Mouse (Mus musculus) neural tube, embryonic 14.5 days (tissue): ENCODE results near the gene S100a11. TPM values are rescaled to one million over a fixed set of nuclear protein-coding genes. Genes with fewer than 3 reads are reported as not detected.
"Not testable (repeated sequence)": the region's sequence is repeated elsewhere in the genome, so short reads cannot be mapped to it uniquely, and the experiment has no call there.

ENCODE experiments used
- ATAC-seq: fragments of 200-750 bp; cut with Nextera tagmentation; 2 replicates; pipeline ENCODE4 v1.8.0; 2017; ENCODE audit warnings: low read depth, mild to moderate bottlenecking, moderate TSS enrichment, moderate library complexity
- H3K27ac ChIP-seq: fragments of 300-500 bp; sonication (generic); 2 replicates; pipeline ENCODE4 v1.5.1; 2014; ENCODE audit warnings: low read depth, mild to moderate bottlenecking, control low read depth, low read length, moderate library complexity, mixed read lengths
- H3K27me3 ChIP-seq: fragments of 300-500 bp; sonication (generic); 2 replicates; pipeline ENCODE4 v1.6.1; 2014; ENCODE audit warnings: low read length; ENCODE audit not compliant: control insufficient read depth, insufficient read depth
- H3K36me3 ChIP-seq: fragments of 300-500 bp; sonication (generic); 2 replicates; pipeline ENCODE4 v1.6.1; 2014; ENCODE audit warnings: low read length, mixed read lengths; ENCODE audit not compliant: control insufficient read depth, insufficient read depth
- H3K4me1 ChIP-seq: fragments of 300-500 bp; sonication (generic); 2 replicates; pipeline ENCODE4 v1.6.1; 2014; ENCODE audit warnings: low read length; ENCODE audit not compliant: control insufficient read depth, insufficient read depth
- H3K4me2 ChIP-seq: fragments of 300-500 bp; sonication (generic); 2 replicates; pipeline ENCODE4 v1.6.1; 2014; ENCODE audit warnings: mild to moderate bottlenecking, low read depth, low read length, control low read depth
- H3K4me3 ChIP-seq: fragments of 300-500 bp; sonication (generic); 2 replicates; pipeline ENCODE4 v1.5.1; 2014; ENCODE audit warnings: low read depth, low read length, control low read depth, mixed read lengths
- H3K9ac ChIP-seq: fragments of 300-500 bp; sonication (generic); replicated peaks from 2 replicates; pipeline ENCODE4 v1.6.1; 2014; ENCODE audit warnings: low read depth, mild to moderate bottlenecking, control low read depth, low read length, mixed read lengths
- H3K9me3 ChIP-seq: fragments of 300-500 bp; sonication (generic); 2 replicates; pipeline ENCODE4 v1.6.1; 2016; ENCODE audit warnings: low read length; ENCODE audit not compliant: control insufficient read depth
- WGBS: fragments of 180-500 bp; shearing (Covaris S2); extraction: QIAGEN DNeasy Blood & Tissue Kit; methylation state at CpG from one replicate; pipeline ENCODE4 v1.1.7; 2014; 5-methylcytosine and 5-hydroxymethylcytosine counted together
- polyA plus RNA-seq: library from polyadenylated mRNA; unstranded; fragments of >200 nt; fragmentation: Nextera tagmentation; extraction: Ambion mirVana; gene quantifications from 2 replicates; pipeline ENCODE4 v1.2.1, GENCODE M21; 2014

Gene S100a11
- 104 and 220 TPM in 2 replicates for polyA plus RNA-seq

- Histone ChIP-seq H3K27ac (no peak within 1 kb of the TSS), H3K4me3 (peak within 1 kb of the TSS; percentile 40), H3K27me3 (0 out of 2 replicates have a peak, but pooled peaks cover 4% of the 10 kb centered on the region), H3K4me2 (peak within 1 kb of the TSS; percentile 57), H3K9me3 (no peaks in the 10 kb centered on the region), H3K36me3 (no peaks in the 10 kb centered on the region), H3K9ac (peak within 1 kb of the TSS; percentile 47), H3K4me1 (0 out of 2 replicates have a peak, but pooled peaks cover 4% of the 10 kb centered on the region)
- peak; percentile 88; the same call in 1 of the 2 replicates for ATAC-seq
- WGBS: under 1% methylated on average over 38 of the region's 38 CpGs
These were observed at the start of gene S100a11 for GRCm38 (mm10) chr3:93520330-93521193. TSS of gene S100a11 (plus strand) at chr3:93520488.

- H3K27ac ChIP-seq: no peak overlapping the region
- no peak overlapping the region for H3K4me2 ChIP-seq
- 96% methylated on average over 1 of the region's 1 CpGs for WGBS
- H3K36me3 ChIP-seq: no peaks in the 10 kb centered on the region
- ATAC-seq: no peak
- H3K9ac ChIP-seq: no peak overlapping the region
- H3K27me3 ChIP-seq: no peaks in the 10 kb centered on the region
- no peak overlapping the region for H3K4me3 ChIP-seq
- no peaks in the 10 kb centered on the region for H3K4me1 ChIP-seq
- H3K9me3 ChIP-seq: no peaks in the 10 kb centered on the region
These were observed 40.2 kb upstream of the S100a11 start for GRCm38 (mm10) chr3:93480053-93480452.

DNA sequence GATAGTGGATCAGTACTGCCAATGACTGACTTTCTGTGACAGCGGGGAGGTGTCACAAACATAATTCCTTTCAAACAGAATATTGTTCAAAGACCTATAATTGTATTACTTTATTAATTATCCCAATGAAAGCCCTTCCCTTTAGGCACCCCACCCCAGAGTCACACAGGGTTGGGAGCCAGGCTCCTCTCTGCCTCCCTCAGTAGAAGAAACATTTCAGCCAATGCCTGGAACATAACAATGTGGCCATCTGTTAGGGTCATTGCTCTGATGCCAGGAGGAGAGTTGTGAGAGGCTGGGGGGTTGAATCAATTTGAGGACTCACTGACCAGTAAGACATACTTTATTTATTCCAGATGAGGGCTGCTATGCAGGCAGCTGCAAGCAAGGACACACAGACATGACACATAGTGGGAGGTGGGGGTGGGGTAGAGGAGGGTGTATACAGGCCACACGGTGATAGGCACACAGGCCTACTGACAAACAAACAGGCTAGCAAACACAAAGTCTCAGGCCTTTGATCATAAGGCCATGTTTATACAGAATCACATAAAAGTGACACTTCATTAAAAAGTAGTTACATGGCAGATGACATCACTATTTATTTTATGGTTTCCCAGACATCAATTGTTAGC, 38.2 kb upstream of the S100a11 start:
- H3K4me1 ChIP-seq: no peaks in the 10 kb centered on the region
- H3K27ac ChIP-seq: no peak overlapping the region
- no peaks in the 10 kb centered on the region for H3K36me3 ChIP-seq
- H3K27me3 ChIP-seq: no peaks in the 10 kb centered on the region
- no peak overlapping the region for H3K9ac ChIP-seq
- WGBS: 71% methylated on average over 2 of the region's 2 CpGs
- no peak overlapping the region for H3K4me3 ChIP-seq
- H3K4me2 ChIP-seq: no peak overlapping the region
- no peaks in the 10 kb centered on the region for H3K9me3 ChIP-seq
- no peak for ATAC-seq

- Histone ChIP-seq H3K9me3 (no peaks in the 10 kb centered on the region), H3K36me3 (no peaks in the 10 kb centered on the region), H3K27ac (no peak overlapping the region), H3K4me1 (no peaks in the 10 kb centered on the region), H3K27me3 (no peaks in the 10 kb centered on the region), H3K4me2 (no peak overlapping the region), H3K9ac (no peak overlapping the region), H3K4me3 (no peak overlapping the region)
- 93% methylated on average over 3 of the region's 3 CpGs for WGBS
- ATAC-seq: no peak
These were observed 34.7 kb upstream of the S100a11 start for GRCm38 (mm10) chr3:93485611-93486010.

DNA sequence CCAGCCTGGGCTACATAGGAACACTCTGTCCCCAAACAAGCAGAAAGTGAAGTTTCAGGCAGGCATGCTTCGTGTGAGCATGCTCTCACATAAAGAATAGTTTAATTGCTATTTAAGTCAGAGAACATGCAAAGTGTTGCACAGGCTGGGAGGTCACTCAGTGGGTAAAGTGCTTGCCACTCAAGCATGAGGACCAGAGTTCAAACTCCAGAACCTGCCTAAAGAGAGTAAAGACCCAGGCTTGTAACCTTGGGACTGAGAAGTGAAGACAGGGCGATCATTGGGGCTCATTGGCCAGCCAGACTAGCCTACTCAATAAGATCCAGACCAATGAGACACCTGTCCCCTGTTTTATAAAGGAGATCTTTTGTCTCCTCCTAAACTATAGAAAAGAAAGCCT, 31.7 kb upstream of the S100a11 start:
- no peak for ATAC-seq
- no peaks in the 10 kb centered on the region for H3K4me1 ChIP-seq
- 80% methylated on average over 2 of the region's 2 CpGs for WGBS
- no peaks in the 10 kb centered on the region for H3K9me3 ChIP-seq
- H3K4me3 ChIP-seq: no peak overlapping the region
- H3K27ac ChIP-seq: no peak overlapping the region
- H3K9ac ChIP-seq: no peak overlapping the region
- H3K27me3 ChIP-seq: no peaks in the 10 kb centered on the region
- no peaks in the 10 kb centered on the region for H3K36me3 ChIP-seq
- no peak overlapping the region for H3K4me2 ChIP-seq

GRCm38 (mm10) chr3:93492176-93492575, 28.1 kb upstream of the S100a11 start:
- H3K4me1 ChIP-seq: no peaks in the 10 kb centered on the region
- H3K4me2 ChIP-seq: no peak overlapping the region
- H3K27ac ChIP-seq: no peak overlapping the region
- H3K4me3 ChIP-seq: no peak overlapping the region
- no peaks in the 10 kb centered on the region for H3K27me3 ChIP-seq
- H3K9me3 ChIP-seq: no peaks in the 10 kb centered on the region
- no peaks in the 10 kb centered on the region for H3K36me3 ChIP-seq
- no peak for ATAC-seq
- 82% methylated on average over 3 of the region's 3 CpGs for WGBS
- no peak overlapping the region for H3K9ac ChIP-seq

DNA sequence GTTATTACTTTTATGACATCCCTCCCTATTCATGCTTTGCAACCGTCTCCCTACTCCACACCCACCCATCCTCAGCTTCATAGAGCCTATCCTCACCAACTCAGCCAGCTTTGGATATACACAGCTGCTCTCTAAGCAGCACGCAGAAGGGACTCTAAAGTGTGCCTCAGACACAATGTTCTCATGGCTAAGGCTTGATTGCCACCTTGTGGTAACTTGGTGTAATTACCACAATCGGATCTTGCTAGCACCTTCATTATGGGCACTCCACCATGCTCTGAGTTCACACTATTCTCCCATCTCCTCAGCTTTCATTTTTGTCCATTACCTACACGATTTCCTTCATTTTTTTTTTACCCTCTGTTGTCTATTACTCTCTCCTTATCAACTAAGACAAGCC, 26.3 kb upstream of the S100a11 start:
- Histone ChIP-seq H3K4me2 (no peak overlapping the region), H3K9me3 (no peaks in the 10 kb centered on the region), H3K9ac (no peak overlapping the region), H3K36me3 (no peaks in the 10 kb centered on the region), H3K27me3 (no peaks in the 10 kb centered on the region), H3K4me3 (no peak overlapping the region), H3K27ac (no peak overlapping the region), H3K4me1 (no peaks in the 10 kb centered on the region)
- peak; percentile 95 for ATAC-seq
- WGBS: 2% methylated on average over 4 of the region's 4 CpGs

- ATAC-seq, H3K36me3 ChIP-seq, H3K27ac ChIP-seq, H3K9me3 ChIP-seq, H3K4me3 ChIP-seq, H3K4me1 ChIP-seq, H3K27me3 ChIP-seq, H3K9ac ChIP-seq, H3K4me2 ChIP-seq: not testable (repeated sequence)
- WGBS: 26% methylated on average over 5 of the region's 5 CpGs
These were observed 25.5 kb upstream of the S100a11 start for GRCm38 (mm10) chr3:93494774-93495173.

DNA sequence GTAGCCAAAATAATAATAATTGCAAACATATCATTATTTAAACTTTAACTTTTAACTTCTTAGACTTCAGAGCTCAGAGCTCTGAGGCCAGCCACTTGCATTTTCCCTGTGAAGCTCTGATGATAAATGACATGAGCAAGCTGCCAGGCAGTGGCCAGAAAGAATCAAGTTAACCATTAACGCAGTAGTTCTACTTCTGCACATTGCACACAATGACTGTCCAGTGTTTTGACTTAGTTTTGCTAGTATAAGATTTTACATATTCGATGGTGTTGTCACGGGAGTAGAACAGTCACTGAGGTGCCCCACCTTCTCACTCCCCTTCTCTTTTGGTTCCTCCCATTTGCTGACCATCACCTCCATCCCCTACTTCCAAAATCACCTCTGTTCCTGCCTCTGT, 23.2 kb upstream of the S100a11 start:
- H3K27me3 ChIP-seq: no peaks in the 10 kb centered on the region
- H3K36me3 ChIP-seq: no peaks in the 10 kb centered on the region
- 85% methylated on average over 3 of the region's 3 CpGs for WGBS
- no peak overlapping the region for H3K4me2 ChIP-seq
- no peak for ATAC-seq
- H3K9ac ChIP-seq: no peak overlapping the region
- H3K4me1 ChIP-seq: no peaks in the 10 kb centered on the region
- H3K27ac ChIP-seq: no peak overlapping the region
- H3K9me3 ChIP-seq: no peaks in the 10 kb centered on the region
- no peak overlapping the region for H3K4me3 ChIP-seq
